Comparison of ENCODE assay signal across 11 mouse cellular contexts in the genomic region with DNA sequence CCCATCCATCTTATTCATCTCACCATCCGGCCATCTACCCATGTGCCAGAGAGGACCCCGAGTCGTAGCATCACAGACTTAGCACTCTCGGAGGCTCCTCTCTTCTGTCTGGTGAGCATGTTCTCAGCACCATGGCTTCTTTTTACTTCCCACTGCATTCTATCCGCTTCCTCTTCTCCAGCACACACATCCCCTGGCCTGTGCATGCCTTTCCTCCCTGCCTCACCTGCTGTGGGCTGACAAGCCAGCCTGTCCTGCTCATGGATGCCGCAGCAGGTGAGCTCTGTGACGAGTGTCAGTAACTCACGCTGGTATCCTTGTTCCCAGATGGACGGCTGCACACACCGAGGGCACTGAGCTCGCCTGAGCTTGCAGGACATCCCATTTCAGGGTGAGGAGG. TPM values are rescaled to one million over a fixed set of nuclear protein-coding genes. Genes with fewer than 3 reads are reported as not detected.
DNase-seq lines count a peak whose midpoint lies in the region; ATAC-seq and TF ChIP-seq lines count a peak whose summit lies in the region.
"Had no signal": no experiment of that assay in that cellular context is flagged by ENCODE, and none has a peak within 500 bp of the region (broad histone marks: within the 10 kb centered on the region; RNA-seq: fewer than 3 reads in every experiment).

A gene (minus strand): TSS at position 101 of the 400 bp plus-strand sequence.

- no peak for ATAC-seq in liver, embryonic 13.5 days (ENCODE audit: low read depth)
- no peak for ATAC-seq in liver, embryonic 12.5 days
- ATAC-seq: forebrain, embryonic 15.5 days had no signal

- H3K9ac ChIP-seq in liver, embryonic 13.5 days: no peak within 1 kb of the TSS
- no peak within 1 kb of the TSS for H3K9ac ChIP-seq in liver, embryonic 12.5 days
- H3K9ac ChIP-seq: forebrain, embryonic 15.5 days; liver, embryonic 15.5 days had no signal

- no peak within 1 kb of the TSS for H3K4me2 ChIP-seq in liver, embryonic 13.5 days
- H3K4me2 ChIP-seq in liver, embryonic 12.5 days: no peak within 1 kb of the TSS
- H3K4me2 ChIP-seq: forebrain, embryonic 15.5 days; liver, embryonic 15.5 days had no signal

- no peak within 1 kb of the TSS for H3K4me3 ChIP-seq in liver, embryonic 13.5 days (replicated peaks)
- H3K4me3 ChIP-seq in liver, embryonic 12.5 days: no peak within 1 kb of the TSS
- H3K4me3 ChIP-seq in olfactory bulb, adult 2 months (ENCODE audit: insufficient read depth, low read depth, low read length): no peak within 1 kb of the TSS
- H3K4me3 ChIP-seq: forebrain, embryonic 15.5 days; liver, embryonic 15.5 days had no signal

- H3K27ac ChIP-seq in liver, embryonic 13.5 days: peak within 1 kb of the TSS; percentile 2; the same call in 1 of the 2 replicates
- H3K27ac ChIP-seq in liver, embryonic 12.5 days: no peak within 1 kb of the TSS
- H3K27ac ChIP-seq in olfactory bulb, adult 2 months (ENCODE audit: insufficient read depth, low read depth, low read length): no peak within 1 kb of the TSS
- H3K27ac ChIP-seq: forebrain, embryonic 15.5 days; kidney, postnatal 0 days; liver, embryonic 15.5 days had no signal

- H3K9me3 ChIP-seq in liver, embryonic 13.5 days (replicated peaks): no peaks in the 10 kb centered on the region
- H3K9me3 ChIP-seq in liver, embryonic 12.5 days (replicated peaks): no peaks in the 10 kb centered on the region
- H3K9me3 ChIP-seq: forebrain, embryonic 15.5 days; liver, embryonic 15.5 days had no signal

- DNase-seq in heart, adult 11 months: peak; percentile 73
- no peak for DNase-seq in heart, postnatal 25 days (ENCODE audit: low spot score)
- no peak for DNase-seq in liver, embryonic 13.5 days
- DNase-seq in left cerebral cortex, postnatal 10 days (ENCODE audit: extremely low spot score in 1 of 2, low spot score in 2 of 2): no peak
- no peak for DNase-seq in cerebellum, adult 18-20 months
- no peak for DNase-seq in right cerebral cortex, postnatal 14 days

- peaks cover 11% of the 10 kb centered on the region for H3K4me1 ChIP-seq in liver, embryonic 13.5 days (replicated peaks)
- H3K4me1 ChIP-seq in liver, embryonic 12.5 days: peaks cover 15% of the 10 kb centered on the region
- H3K4me1 ChIP-seq in olfactory bulb, adult 2 months (ENCODE audit: control insufficient read depth, insufficient read depth, low read length): no peaks in the 10 kb centered on the region
- H3K4me1 ChIP-seq: forebrain, embryonic 15.5 days had no signal

- no peak for TF ChIP-seq POLR2A in olfactory bulb, adult 2 months (IDR thresholded peaks at IDR 0.05; ENCODE audit: insufficient read depth, low read depth, low read length)

- 74% methylated on average over 11 of the region's 11 CpGs for WGBS in liver, embryonic 13.5 days (ENCODE audit: insufficient replicate concordance)
- 74% methylated on average over 11 of the region's 11 CpGs for WGBS in liver, embryonic 12.5 days (ENCODE audit: insufficient replicate concordance)
- 88% methylated on average over 11 of the region's 11 CpGs for WGBS in olfactory bulb, adult 2 months

- TF ChIP-seq CTCF in olfactory bulb, adult 2 months (IDR thresholded peaks at IDR 0.05; ENCODE audit: insufficient read depth, low read depth, low read length): no peak

- no peaks in the 10 kb centered on the region for H3K36me3 ChIP-seq in liver, embryonic 13.5 days
- H3K36me3 ChIP-seq in liver, embryonic 12.5 days: no peaks in the 10 kb centered on the region
- H3K36me3 ChIP-seq: forebrain, embryonic 15.5 days; liver, embryonic 15.5 days had no signal

- intact Hi-C loops in heart, postnatal 25 days (cut with DNase I): no loop called here
- intact Hi-C loops in left cerebral cortex, postnatal 10 days (cut with DNase I): loop anchor here (5.0 kb wide), 1 partner anchor 42 kb away; no protein-coding TSS in a partner anchor

- no peaks in the 10 kb centered on the region for H3K27me3 ChIP-seq in liver, embryonic 13.5 days
- H3K27me3 ChIP-seq in liver, embryonic 12.5 days (replicated peaks): no peaks in the 10 kb centered on the region
- H3K27me3 ChIP-seq: forebrain, embryonic 15.5 days; liver, embryonic 15.5 days had no signal

RNA-seq across cellular contexts. Expression of the gene that starts here (rescaled TPM):
- 1 to 10 TPM; 3.0 to 5.1 TPM for total RNA-seq in heart, postnatal 25 days (2021)
- 3.5 and 4.3 TPM in 2 replicates for polyA plus RNA-seq in liver, embryonic 13.5 days (2015; fragmentation: Nextera tagmentation; extraction: Ambion mirVana)
- polyA plus RNA-seq in liver, embryonic 12.5 days (2016; fragmentation: Nextera tagmentation; extraction: Ambion mirVana): 5.4 and 6.0 TPM in 2 replicates
- total RNA-seq in left cerebral cortex, postnatal 10 days (2021): 10 to 100 TPM; 31.9 to 33.5 TPM
- polyA plus RNA-seq in olfactory bulb, adult 2 months (2012; ENCODE audit: insufficient read depth, insufficient read length, low replicate concordance, missing spikeins): not detected in 2 replicates

Comparison
In these comparisons a context has a peak if more than half of its experiments do, and no peak if none do; other contexts are left out.
1. RNA of the gene that starts here (total RNA-seq): 31.9 to 33.5 TPM in left cerebral cortex, postnatal 10 days; 3.0 to 5.1 TPM in heart, postnatal 25 days; every median in the first group is over 4 times any median in the second.